25 mouse cellular contexts compared by ENCODE assay signal in genomic region chr2:60927906-60928775, GRCm38 (mm10). TPM values are rescaled to one million over a fixed set of nuclear protein-coding genes. Genes with fewer than 3 reads are reported as not detected.
A peak's percentile ranks its signal among the peaks of the same experiment; 100 is the strongest.
DNase-seq lines count a peak whose midpoint lies in the region; ATAC-seq and TF ChIP-seq lines count a peak whose summit lies in the region.
"Had no signal": no experiment of that assay in that cellular context is flagged by ENCODE, and none has a peak within 500 bp of the region (broad histone marks: within the 10 kb centered on the region; RNA-seq: fewer than 3 reads in every experiment).

No protein-coding gene starts in this region.

- H3K4me3 ChIP-seq in kidney, embryonic 16.5 days (ENCODE audit: low read length), result no peak overlapping the region
- peak overlapping the region; percentile 22 for H3K4me3 ChIP-seq in bone marrow macrophage, adult 2 months (ENCODE audit: insufficient read depth, low read length)
- H3K4me3 ChIP-seq: embryonic facial prominence, embryonic 10.5 days; hindbrain, embryonic 15.5 days; intestine, embryonic 15.5 days; layer of hippocampus, adult 2 months; lung, embryonic 15.5 days had no signal

- peaks cover 28% of the 10 kb centered on the region for H3K4me1 ChIP-seq in kidney, embryonic 16.5 days (ENCODE audit: insufficient read depth, low read length)
- peaks cover 31% of the 10 kb centered on the region for H3K4me1 ChIP-seq in bone marrow macrophage, adult 2 months (ENCODE audit: control insufficient read depth, insufficient read depth, low read length)

- H3K4me2 ChIP-seq in kidney, embryonic 16.5 days (replicated peaks; ENCODE audit: low read depth, low read length), result no peak overlapping the region
- H3K4me2 ChIP-seq: hindbrain, embryonic 15.5 days; intestine, embryonic 15.5 days; liver, embryonic 11.5 days; lung, embryonic 15.5 days had no signal

- H3K9me3 ChIP-seq in kidney, embryonic 16.5 days (ENCODE audit: low read length), result no peaks in the 10 kb centered on the region
- H3K9me3 ChIP-seq: embryonic facial prominence, embryonic 10.5 days; hindbrain, embryonic 15.5 days; intestine, embryonic 15.5 days; lung, embryonic 15.5 days had no signal

- H3K27ac ChIP-seq in kidney, embryonic 16.5 days (ENCODE audit: low read length), result no peak overlapping the region
- peak overlapping the region; percentile 60 for H3K27ac ChIP-seq in bone marrow macrophage, adult 2 months (ENCODE audit: insufficient read depth, low read depth, low read length)
- H3K27ac ChIP-seq: embryonic facial prominence, embryonic 10.5 days; hindbrain, embryonic 15.5 days; intestine, embryonic 15.5 days; layer of hippocampus, adult 2 months; lung, embryonic 15.5 days had no signal

- peak; percentile 49 for DNase-seq in kidney, adult 11 months
- peak; percentile 75 for DNase-seq in 416B (ENCODE audit: low read depth)
- peak; percentile 60 to 63 for DNase-seq in kidney, postnatal 25 days
- DNase-seq in neural tube, embryonic 10.5 days (ENCODE audit: extremely low spot score, low spot score), result no peak
- DNase-seq in lung, postnatal 36 days, result no peak
- no peak for DNase-seq in cerebellum, postnatal 4 days (ENCODE audit: low spot score in 2 of 2)
- DNase-seq: adrenal gland, postnatal 14 days; cerebellum, adult 18-20 months; cerebellum, postnatal 25 days; gastrocnemius, postnatal 10 days; heart, postnatal 36 days; left cerebral cortex, postnatal 4 days; midbrain, embryonic 14.5 days; right cerebral cortex, postnatal 14 days; thymus, adult 2 months had no signal

- H3K9ac ChIP-seq in kidney, embryonic 16.5 days (replicated peaks; ENCODE audit: low read length), result no peak overlapping the region
- H3K9ac ChIP-seq: hindbrain, embryonic 15.5 days; intestine, embryonic 15.5 days; lung, embryonic 15.5 days had no signal

- TF ChIP-seq POLR2A in bone marrow macrophage, adult 2 months (IDR thresholded peaks at IDR 0.05; ENCODE audit: borderline replicate concordance, low read depth, low read length), result no peak

- no peaks in the 10 kb centered on the region for H3K36me3 ChIP-seq in kidney, embryonic 16.5 days (ENCODE audit: insufficient read depth, low read length)
- H3K36me3 ChIP-seq: embryonic facial prominence, embryonic 10.5 days; hindbrain, embryonic 15.5 days; intestine, embryonic 15.5 days; lung, embryonic 15.5 days had no signal

- no peak for TF ChIP-seq CTCF in bone marrow macrophage, adult 2 months (IDR thresholded peaks at IDR 0.05; ENCODE audit: low read depth, low read length)

- ATAC-seq in kidney, embryonic 16.5 days (ENCODE audit: low FRiP score, low TSS enrichment), result no peak
- ATAC-seq: CD4-positive, CD25-positive, alpha-beta regulatory T cell, adult 4 months; intestine, embryonic 15.5 days; Patski had no signal

- H3K27me3 ChIP-seq in kidney, embryonic 16.5 days (ENCODE audit: insufficient read depth, low read length), result no peaks in the 10 kb centered on the region
- H3K27me3 ChIP-seq: hindbrain, embryonic 15.5 days; intestine, embryonic 15.5 days; lung, embryonic 15.5 days; Patski had no signal

- 86% methylated on average over 8 of the region's 8 CpGs for WGBS in kidney, embryonic 16.5 days

RNA-seq across cellular contexts. Expression of gene Rbms1, which starts 34.9 kb away (rescaled TPM):
- polyA plus RNA-seq in kidney, embryonic 16.5 days (2015; fragmentation: Nextera tagmentation; extraction: Ambion mirVana), result 112 and 130 TPM in 2 replicates
- 109 and 111 TPM in 2 replicates for polyA plus RNA-seq in bone marrow macrophage, adult 2 months (2012; ENCODE audit: insufficient read depth, insufficient read length, missing spikeins)

Comparison
In these comparisons a context has a peak if more than half of its experiments do, and no peak if none do; other contexts are left out.
1. DNase-seq: peak in kidney, adult 11 months (single experiment), 416B (single experiment) and kidney, postnatal 25 days (2 of 2); none in neural tube, embryonic 10.5 days (single experiment), lung, postnatal 36 days (single experiment) and cerebellum, postnatal 4 days (0 of 2).